Mouse (Mus musculus): Measurements from ENCODE around the gene Clstn1.

DNA sequence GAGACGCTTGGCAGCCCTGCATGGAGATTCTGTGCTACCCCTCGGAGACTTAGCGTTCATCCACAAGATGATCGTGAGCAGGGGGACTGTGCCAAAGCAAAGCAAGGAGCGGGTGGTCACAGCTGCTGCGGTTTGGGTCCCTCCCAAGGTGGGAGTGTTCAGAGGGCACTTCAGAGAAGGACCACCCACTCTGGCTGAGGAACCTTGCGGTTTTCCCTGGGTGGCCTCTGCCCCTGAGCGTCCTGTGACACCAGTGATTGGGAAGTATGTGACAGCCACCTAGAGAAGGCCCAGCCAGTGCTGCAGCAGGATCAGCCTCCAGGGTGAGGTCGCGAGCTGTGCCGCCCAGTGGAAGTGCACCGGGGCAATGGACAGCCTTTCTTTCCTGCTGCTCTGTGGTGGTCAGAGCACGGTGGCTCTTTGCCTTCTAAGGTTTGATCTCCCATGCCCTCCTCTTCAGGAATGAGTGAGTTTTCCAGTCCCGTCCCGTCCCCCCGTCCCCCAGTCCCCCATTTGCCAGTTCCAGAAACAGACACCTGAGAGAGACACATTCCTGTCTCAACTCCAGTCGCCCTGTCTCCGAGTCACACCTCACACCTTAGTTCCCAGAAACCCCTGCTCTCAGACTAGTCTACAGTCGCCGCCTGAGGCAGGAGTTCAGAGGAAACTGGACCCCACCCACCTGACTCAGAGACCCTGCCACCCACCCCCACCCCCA lies 21.5 kb downstream of the Clstn1 start:
- TF ChIP-seq CTCF (IDR thresholded peaks at IDR 0.05; ENCODE audit: low read depth, low read length) (no peak), POLR2A (IDR thresholded peaks at IDR 0.05; ENCODE audit: borderline replicate concordance, low read depth, low read length) (no peak)
